Mouse (Mus musculus): ENCODE results near the gene Sgms1. TPM values are rescaled to one million over a fixed set of nuclear protein-coding genes. Genes with fewer than 3 reads are reported as not detected.

The Sgms1 gene
- polyA plus RNA-seq, 1 experiment from 2014 or later = 13.8 TPM

DNA sequence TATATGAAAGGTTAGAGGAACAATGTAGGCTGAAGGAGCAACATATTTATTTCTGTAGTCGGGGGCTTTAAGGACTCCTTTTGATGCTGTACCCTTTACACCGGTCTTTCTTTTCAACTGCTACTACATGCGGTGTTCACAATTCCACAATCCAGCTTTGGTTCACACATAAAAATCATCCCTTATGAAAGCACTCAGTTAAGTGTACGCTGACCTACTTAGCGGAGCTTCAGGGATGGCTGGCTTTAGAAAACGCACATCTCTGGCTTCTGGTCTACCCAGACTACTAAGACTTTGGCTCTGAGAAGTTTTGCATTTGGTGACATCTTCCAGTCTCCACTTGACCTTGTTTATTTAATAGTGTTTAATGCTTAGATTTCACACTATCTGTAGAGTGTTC is 223.8 kb downstream of the Sgms1 start:
- Histone ChIP-seq H3K27me3 (ENCODE audit: control insufficient read depth, insufficient read depth, low read length) (no peaks in the 10 kb centered on the region), H3K27ac (replicated peaks; ENCODE audit: low read depth, low read length) (no peak overlapping the region), H3K4me1 (ENCODE audit: control insufficient read depth, insufficient read depth, low read length) (no peaks in the 10 kb centered on the region), H3K4me2 (ENCODE audit: low read length) (no peak overlapping the region), H3K9ac (replicated peaks; ENCODE audit: low read length) (no peak overlapping the region), H3K36me3 (ENCODE audit: control insufficient read depth, insufficient read depth, low read length) (no peaks in the 10 kb centered on the region), H3K9me3 (ENCODE audit: control insufficient read depth, low read length) (no peaks in the 10 kb centered on the region), H3K4me3 (replicated peaks; ENCODE audit: low read depth, low read length) (no peak overlapping the region)
- 91% methylated on average over 6 of the region's 6 CpGs for WGBS
- ATAC-seq (ENCODE audit: low FRiP score, low TSS enrichment) (no peak), DNase-seq (no peak)

DNA sequence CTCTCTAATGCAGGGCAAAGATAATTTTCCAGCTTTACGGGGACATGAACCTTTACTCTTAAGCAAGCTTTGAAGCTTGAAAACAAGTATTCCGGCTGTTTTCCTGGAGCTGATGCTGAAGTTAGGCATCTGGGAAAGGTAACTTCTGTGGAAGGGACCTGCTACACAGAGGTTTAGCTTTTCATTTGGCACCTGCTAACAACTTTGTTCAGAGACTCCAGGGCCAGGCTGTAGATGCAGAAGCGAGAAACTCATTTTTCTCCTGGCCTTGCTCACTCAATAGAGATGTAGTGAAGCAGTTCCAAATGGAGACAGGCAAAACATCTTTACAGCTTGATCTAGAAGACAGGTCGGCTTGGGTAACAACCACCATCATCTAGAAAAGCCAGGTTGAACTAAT is 225.4 kb downstream of the Sgms1 start:
- Histone ChIP-seq H3K27ac (replicated peaks; ENCODE audit: low read depth, low read length) (no peak overlapping the region), H3K9me3 (ENCODE audit: control insufficient read depth, low read length) (no peaks in the 10 kb centered on the region), H3K4me3 (replicated peaks; ENCODE audit: low read depth, low read length) (no peak overlapping the region), H3K4me1 (ENCODE audit: control insufficient read depth, insufficient read depth, low read length) (no peaks in the 10 kb centered on the region), H3K9ac (replicated peaks; ENCODE audit: low read length) (no peak overlapping the region), H3K4me2 (ENCODE audit: low read length) (no peak overlapping the region), H3K36me3 (ENCODE audit: control insufficient read depth, insufficient read depth, low read length) (no peaks in the 10 kb centered on the region), H3K27me3 (ENCODE audit: control insufficient read depth, insufficient read depth, low read length) (no peaks in the 10 kb centered on the region)
- DNase-seq = no peak
- 94% methylated on average over 4 of the region's 4 CpGs for WGBS
- ATAC-seq (ENCODE audit: low FRiP score, low TSS enrichment) = no peak

DNA sequence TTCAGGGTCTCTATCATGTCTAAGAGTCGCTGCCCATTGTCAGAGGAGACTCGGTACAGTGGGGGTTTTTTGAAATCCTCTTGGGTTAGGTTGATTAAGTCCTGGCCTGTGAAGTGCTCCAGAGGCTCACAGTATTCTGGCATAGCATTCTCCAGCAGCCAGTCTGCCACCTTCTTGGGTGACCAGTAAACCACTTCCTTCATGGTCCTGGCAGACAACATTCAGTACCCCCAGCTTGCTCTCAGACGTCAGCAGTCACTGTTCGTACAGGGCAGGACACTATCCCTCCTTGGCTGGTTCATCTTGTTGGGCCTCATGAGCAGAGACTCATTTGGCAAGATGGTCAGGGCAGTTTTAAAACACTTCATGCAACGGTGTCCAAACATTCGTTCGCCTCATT is 229.6 kb downstream of the Sgms1 start:
- DNase-seq = no peak
- WGBS = 93% methylated on average over 7 of the region's 7 CpGs
- Histone ChIP-seq H3K4me3 (replicated peaks; ENCODE audit: low read depth, low read length) (no peak overlapping the region), H3K9me3 (ENCODE audit: control insufficient read depth, low read length) (no peaks in the 10 kb centered on the region), H3K36me3 (ENCODE audit: control insufficient read depth, insufficient read depth, low read length) (no peaks in the 10 kb centered on the region), H3K9ac (replicated peaks; ENCODE audit: low read length) (no peak overlapping the region), H3K27me3 (ENCODE audit: control insufficient read depth, insufficient read depth, low read length) (no peaks in the 10 kb centered on the region), H3K4me2 (ENCODE audit: low read length) (no peak overlapping the region), H3K4me1 (ENCODE audit: control insufficient read depth, insufficient read depth, low read length) (no peaks in the 10 kb centered on the region), H3K27ac (replicated peaks; ENCODE audit: low read depth, low read length) (no peak overlapping the region)
- no peak for ATAC-seq (ENCODE audit: low FRiP score, low TSS enrichment)

DNA sequence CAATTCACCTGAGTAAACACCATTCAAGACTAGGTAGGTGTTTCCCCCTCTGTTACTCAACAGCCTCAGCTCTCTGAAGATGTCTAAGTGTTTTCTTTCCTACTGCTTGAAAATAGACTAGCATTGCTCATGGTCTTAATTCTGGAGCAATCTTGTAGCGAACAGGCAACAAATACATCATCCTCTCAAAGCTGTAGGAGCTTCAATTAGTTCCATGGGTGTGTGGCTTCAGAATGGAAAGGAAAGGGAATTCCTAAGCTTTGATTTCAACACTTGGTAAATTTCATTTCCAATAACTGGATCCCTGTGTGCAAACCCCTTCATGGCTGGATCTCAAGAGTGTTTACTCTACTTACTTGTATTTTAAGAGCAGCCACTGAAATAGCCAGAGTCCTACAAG is 230.3 kb downstream of the Sgms1 start:
- whole genome bisulfite sequencing = 98% methylated on average over 1 of the region's 1 CpGs

DNA sequence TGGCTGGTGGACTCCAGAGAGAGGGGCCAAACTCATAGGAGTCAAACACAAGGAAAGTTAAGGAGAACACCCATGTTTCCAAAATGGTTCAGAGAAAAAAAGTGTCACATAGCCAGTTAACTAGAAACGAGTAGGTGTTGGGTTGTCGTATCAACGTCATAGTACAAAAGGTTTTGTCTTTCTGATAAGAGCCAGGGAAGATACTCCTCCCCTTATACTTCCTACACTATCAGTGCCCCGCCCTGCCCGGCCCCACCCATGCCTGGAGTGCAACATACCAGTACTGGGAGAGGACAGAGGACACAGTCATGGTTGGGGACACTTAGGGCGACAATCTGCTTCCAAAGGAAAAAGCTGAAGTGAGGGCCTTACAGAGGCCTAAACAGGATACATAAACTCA is 232.5 kb downstream of the Sgms1 start:
- ATAC-seq (ENCODE audit: low FRiP score, low TSS enrichment) (no peak), DNase-seq (no peak)
- no peak overlapping the region for H3K9ac ChIP-seq (replicated peaks; ENCODE audit: low read length)
- WGBS = 89% methylated on average over 6 of the region's 6 CpGs
- H3K27me3 ChIP-seq (ENCODE audit: control insufficient read depth, insufficient read depth, low read length) = no peaks in the 10 kb centered on the region
- no peak overlapping the region for H3K4me3 ChIP-seq (replicated peaks; ENCODE audit: low read depth, low read length)
- H3K4me1 ChIP-seq (ENCODE audit: control insufficient read depth, insufficient read depth, low read length) = no peaks in the 10 kb centered on the region
- H3K27ac ChIP-seq (replicated peaks; ENCODE audit: low read depth, low read length) = no peak overlapping the region
- no peaks in the 10 kb centered on the region for H3K36me3 ChIP-seq (ENCODE audit: control insufficient read depth, insufficient read depth, low read length)
- no peaks in the 10 kb centered on the region for H3K9me3 ChIP-seq (ENCODE audit: control insufficient read depth, low read length)
- H3K4me2 ChIP-seq (ENCODE audit: low read length) = no peak overlapping the region

More for the DNA sequence above, 230.3 kb downstream of the Sgms1 start:
- no peaks in the 10 kb centered on the region for H3K27me3 ChIP-seq (ENCODE audit: control insufficient read depth, insufficient read depth, low read length)
- H3K4me3 ChIP-seq (replicated peaks; ENCODE audit: low read depth, low read length) = no peak overlapping the region
- no peak overlapping the region for H3K9ac ChIP-seq (replicated peaks; ENCODE audit: low read length)
- ATAC-seq (ENCODE audit: low FRiP score, low TSS enrichment) (no peak), DNase-seq (no peak)
- H3K4me2 ChIP-seq (ENCODE audit: low read length) = no peak overlapping the region
- no peaks in the 10 kb centered on the region for H3K4me1 ChIP-seq (ENCODE audit: control insufficient read depth, insufficient read depth, low read length)
- no peaks in the 10 kb centered on the region for H3K36me3 ChIP-seq (ENCODE audit: control insufficient read depth, insufficient read depth, low read length)
- no peaks in the 10 kb centered on the region for H3K9me3 ChIP-seq (ENCODE audit: control insufficient read depth, low read length)
- no peak overlapping the region for H3K27ac ChIP-seq (replicated peaks; ENCODE audit: low read depth, low read length)

DNA sequence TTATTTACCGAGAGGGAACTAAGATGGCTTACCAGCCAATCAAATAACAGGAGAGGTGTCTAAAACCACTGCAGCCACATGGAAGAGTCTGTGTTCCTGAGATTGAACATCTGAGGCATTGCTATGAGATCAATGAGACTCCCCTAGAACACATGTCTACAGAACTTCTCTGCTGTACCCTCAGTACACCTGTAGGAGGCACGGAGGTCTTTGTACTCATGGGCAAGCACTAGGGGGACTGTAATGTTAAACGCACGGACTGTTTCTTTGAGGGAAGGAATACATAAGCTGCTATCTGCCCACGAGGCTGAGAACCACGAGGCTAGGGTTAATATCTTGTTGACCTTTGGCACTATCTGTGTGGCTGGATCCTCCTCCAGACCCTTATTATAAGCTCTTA is 237.0 kb downstream of the Sgms1 start:
- ATAC-seq (ENCODE audit: low FRiP score, low TSS enrichment) (no peak), DNase-seq (no peak)
- no peak overlapping the region for H3K27ac ChIP-seq (replicated peaks; ENCODE audit: low read depth, low read length)
- no peaks in the 10 kb centered on the region for H3K9me3 ChIP-seq (ENCODE audit: control insufficient read depth, low read length)
- H3K4me2 ChIP-seq (ENCODE audit: low read length) = no peak overlapping the region
- H3K4me3 ChIP-seq (replicated peaks; ENCODE audit: low read depth, low read length) = no peak overlapping the region
- H3K27me3 ChIP-seq (ENCODE audit: control insufficient read depth, insufficient read depth, low read length) = no peaks in the 10 kb centered on the region
- no peaks in the 10 kb centered on the region for H3K4me1 ChIP-seq (ENCODE audit: control insufficient read depth, insufficient read depth, low read length)
- no peak overlapping the region for H3K9ac ChIP-seq (replicated peaks; ENCODE audit: low read length)
- 81% methylated on average over 6 of the region's 6 CpGs for WGBS
- H3K36me3 ChIP-seq (ENCODE audit: control insufficient read depth, insufficient read depth, low read length) = no peaks in the 10 kb centered on the region

DNA sequence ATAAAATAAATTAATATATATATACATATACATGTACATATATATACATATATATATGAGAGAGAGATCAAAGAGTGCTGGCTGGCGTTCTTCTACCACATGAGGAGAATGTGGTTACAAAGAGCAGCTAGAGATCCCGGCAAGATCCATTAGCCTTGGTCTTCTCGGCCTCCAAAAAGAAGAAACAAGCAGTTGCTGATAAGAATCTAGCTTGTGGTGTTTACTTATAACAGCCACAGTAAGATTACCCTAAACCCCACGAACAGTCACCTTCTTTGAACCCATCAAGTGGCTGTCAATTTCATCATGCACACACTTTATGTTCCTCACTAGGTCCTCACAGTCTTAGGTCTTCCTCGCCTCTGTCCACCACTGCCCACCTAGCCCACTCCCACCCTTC is 240.8 kb downstream of the Sgms1 start:
- Histone ChIP-seq H3K36me3 (ENCODE audit: control insufficient read depth, insufficient read depth, low read length) (no peaks in the 10 kb centered on the region), H3K4me3 (replicated peaks; ENCODE audit: low read depth, low read length) (no peak overlapping the region), H3K4me1 (ENCODE audit: control insufficient read depth, insufficient read depth, low read length) (no peaks in the 10 kb centered on the region), H3K4me2 (ENCODE audit: low read length) (no peak overlapping the region), H3K27me3 (ENCODE audit: control insufficient read depth, insufficient read depth, low read length) (no peaks in the 10 kb centered on the region), H3K9me3 (ENCODE audit: control insufficient read depth, low read length) (no peaks in the 10 kb centered on the region), H3K9ac (replicated peaks; ENCODE audit: low read length) (no peak overlapping the region), H3K27ac (replicated peaks; ENCODE audit: low read depth, low read length) (no peak overlapping the region)
- no peak for DNase-seq
- no peak for ATAC-seq (ENCODE audit: low FRiP score, low TSS enrichment)
- 91% methylated on average over 5 of the region's 5 CpGs for WGBS

DNA sequence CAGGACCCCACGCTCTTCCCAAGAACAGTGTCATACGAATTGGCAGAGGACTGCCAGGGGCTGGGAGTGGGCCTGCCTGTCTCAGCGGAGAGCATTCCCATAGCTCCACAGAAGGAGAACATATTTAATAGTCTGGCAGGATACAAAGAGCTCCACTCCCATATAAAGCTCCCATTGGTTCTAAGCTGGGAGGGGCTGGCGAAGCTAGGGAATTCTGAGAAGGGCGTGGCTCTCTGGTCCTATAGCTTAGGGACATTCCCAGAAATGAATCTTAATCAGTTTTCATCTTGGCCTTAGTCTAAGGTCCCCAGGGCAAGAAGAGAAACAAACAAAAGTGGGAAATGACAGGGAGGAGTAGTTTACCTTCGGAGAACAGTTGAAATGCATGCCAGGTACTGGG is 247.1 kb downstream of the Sgms1 start:
- WGBS = 87% methylated on average over 6 of the region's 6 CpGs
- Histone ChIP-seq H3K9ac (replicated peaks; ENCODE audit: low read length) (no peak overlapping the region), H3K4me1 (ENCODE audit: control insufficient read depth, insufficient read depth, low read length) (no peaks in the 10 kb centered on the region), H3K27me3 (ENCODE audit: control insufficient read depth, insufficient read depth, low read length) (no peaks in the 10 kb centered on the region), H3K4me3 (replicated peaks; ENCODE audit: low read depth, low read length) (no peak overlapping the region), H3K9me3 (ENCODE audit: control insufficient read depth, low read length) (no peaks in the 10 kb centered on the region), H3K36me3 (ENCODE audit: control insufficient read depth, insufficient read depth, low read length) (no peaks in the 10 kb centered on the region), H3K27ac (replicated peaks; ENCODE audit: low read depth, low read length) (no peak overlapping the region), H3K4me2 (ENCODE audit: low read length) (no peak overlapping the region)
- DNase-seq (no peak), ATAC-seq (ENCODE audit: low FRiP score, low TSS enrichment) (no peak)

DNA sequence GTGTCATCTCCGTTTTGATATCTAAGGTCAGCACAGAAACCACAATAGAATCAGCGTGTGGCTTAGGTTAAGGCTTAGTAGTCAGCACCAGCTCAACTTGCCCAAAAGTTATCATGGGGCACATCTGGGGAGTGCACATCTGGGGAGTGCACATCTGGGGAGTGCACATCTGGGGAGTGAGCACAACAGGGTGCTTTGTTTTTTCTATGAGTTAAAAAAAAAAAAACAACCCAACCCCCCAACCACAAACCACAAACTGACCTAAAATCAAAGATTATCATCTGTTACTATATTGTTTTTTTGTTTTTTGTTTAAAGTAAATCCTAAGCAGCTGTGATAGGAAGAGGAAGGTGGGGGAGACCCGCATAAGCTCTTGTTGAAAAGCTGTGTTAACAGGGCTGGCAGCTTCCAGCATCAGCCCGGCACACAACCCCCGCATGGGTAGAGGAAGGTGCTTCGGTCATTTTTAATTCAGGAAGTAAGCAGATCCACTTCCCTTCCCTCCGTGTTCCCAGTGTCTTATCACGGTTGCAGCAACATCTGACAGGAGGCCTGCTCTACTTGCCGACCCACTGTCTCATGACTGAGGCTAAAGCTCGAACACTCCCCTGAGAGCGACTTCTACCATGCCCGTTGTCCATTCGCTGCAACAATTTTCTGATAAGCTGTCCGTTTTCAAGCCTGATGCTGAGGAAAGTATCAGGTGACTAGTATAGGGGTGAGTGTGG is 251.0 kb downstream of the Sgms1 start:
- H3K4me3 ChIP-seq (replicated peaks; ENCODE audit: low read depth, low read length) = no peak overlapping the region
- no peaks in the 10 kb centered on the region for H3K27me3 ChIP-seq (ENCODE audit: control insufficient read depth, insufficient read depth, low read length)
- H3K9me3 ChIP-seq (ENCODE audit: control insufficient read depth, low read length) = no peaks in the 10 kb centered on the region
- H3K4me2 ChIP-seq (ENCODE audit: low read length) = no peak overlapping the region
- no peak overlapping the region for H3K27ac ChIP-seq (replicated peaks; ENCODE audit: low read depth, low read length)
- no peaks in the 10 kb centered on the region for H3K4me1 ChIP-seq (ENCODE audit: control insufficient read depth, insufficient read depth, low read length)
- WGBS = 87% methylated on average over 14 of the region's 14 CpGs
- no peaks in the 10 kb centered on the region for H3K36me3 ChIP-seq (ENCODE audit: control insufficient read depth, insufficient read depth, low read length)
- no peak overlapping the region for H3K9ac ChIP-seq (replicated peaks; ENCODE audit: low read length)
- ATAC-seq (ENCODE audit: low FRiP score, low TSS enrichment) (no peak), DNase-seq (no peak)

All from midbrain, embryonic 14.5 days (tissue).